Mouse (Mus musculus): Measurements from ENCODE around the gene Sds.

Sds gene

GRCm38 (mm10) chr5:120437986-120438385 is 38.3 kb upstream of the Sds start:
- no peaks in the 10 kb centered on the region for H3K36me3 ChIP-seq (ENCODE audit: insufficient read depth, low read length)
- peaks cover 69% of the 10 kb centered on the region for H3K4me1 ChIP-seq (replicated peaks; ENCODE audit: low read depth, low read length)
- peak overlapping the region; percentile 54 for H3K4me3 ChIP-seq (replicated peaks; ENCODE audit: low read length)
- no peak for TF ChIP-seq CTCF (conservative IDR thresholded peaks at IDR 0.05; ENCODE audit: low read length)
- no peak for TF ChIP-seq POU5F1 (IDR thresholded peaks at IDR 0.05; ENCODE audit: borderline replicate concordance, low read length)
- TF ChIP-seq NANOG (IDR thresholded peaks at IDR 0.05; ENCODE audit: borderline replicate concordance, low read length), result no peak
- 0 out of 2 replicates have a peak, but pooled peaks cover 3% of the 10 kb centered on the region for H3K9me3 ChIP-seq (ENCODE audit: low read length)
- peaks cover 90% of the 10 kb centered on the region for H3K27me3 ChIP-seq (ENCODE audit: insufficient read depth, low read length)

DNA sequence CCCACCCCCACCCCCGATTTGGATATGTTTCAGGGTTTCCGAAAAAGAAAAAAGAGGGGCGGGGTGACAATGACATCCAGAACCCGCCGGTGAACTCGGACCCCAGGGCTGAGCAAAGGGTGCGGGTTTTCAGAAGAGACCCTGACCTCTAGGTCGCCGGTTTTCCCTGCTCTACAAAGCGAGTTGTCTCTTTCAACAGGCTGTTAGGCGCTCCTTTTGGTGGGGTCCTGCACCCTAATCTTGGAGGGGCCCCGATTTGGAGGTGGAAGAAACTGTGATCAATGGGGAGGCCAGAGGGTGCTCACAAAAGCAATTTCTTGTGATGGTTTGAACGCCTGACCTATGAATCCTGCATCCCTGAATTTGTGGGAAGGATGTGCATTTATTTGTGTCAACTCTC is 37.9 kb upstream of the Sds start:
- H3K27me3 ChIP-seq (ENCODE audit: insufficient read depth, low read length), result peaks cover 90% of the 10 kb centered on the region
- 0 out of 2 replicates have a peak, but pooled peaks cover 2% of the 10 kb centered on the region for H3K9me3 ChIP-seq (ENCODE audit: low read length)
- TF ChIP-seq NANOG (IDR thresholded peaks at IDR 0.05; ENCODE audit: borderline replicate concordance, low read length) (no peak), CTCF (conservative IDR thresholded peaks at IDR 0.05; ENCODE audit: low read length) (no peak), POU5F1 (IDR thresholded peaks at IDR 0.05; ENCODE audit: borderline replicate concordance, low read length) (no peak)
- H3K36me3 ChIP-seq (ENCODE audit: insufficient read depth, low read length), result no peaks in the 10 kb centered on the region
- H3K4me1 ChIP-seq (replicated peaks; ENCODE audit: low read depth, low read length), result peaks cover 64% of the 10 kb centered on the region
- 0 out of 2 replicates have a peak overlapping the region, but pooled peaks have one; percentile 54 for H3K4me3 ChIP-seq (replicated peaks; ENCODE audit: low read length)

DNA sequence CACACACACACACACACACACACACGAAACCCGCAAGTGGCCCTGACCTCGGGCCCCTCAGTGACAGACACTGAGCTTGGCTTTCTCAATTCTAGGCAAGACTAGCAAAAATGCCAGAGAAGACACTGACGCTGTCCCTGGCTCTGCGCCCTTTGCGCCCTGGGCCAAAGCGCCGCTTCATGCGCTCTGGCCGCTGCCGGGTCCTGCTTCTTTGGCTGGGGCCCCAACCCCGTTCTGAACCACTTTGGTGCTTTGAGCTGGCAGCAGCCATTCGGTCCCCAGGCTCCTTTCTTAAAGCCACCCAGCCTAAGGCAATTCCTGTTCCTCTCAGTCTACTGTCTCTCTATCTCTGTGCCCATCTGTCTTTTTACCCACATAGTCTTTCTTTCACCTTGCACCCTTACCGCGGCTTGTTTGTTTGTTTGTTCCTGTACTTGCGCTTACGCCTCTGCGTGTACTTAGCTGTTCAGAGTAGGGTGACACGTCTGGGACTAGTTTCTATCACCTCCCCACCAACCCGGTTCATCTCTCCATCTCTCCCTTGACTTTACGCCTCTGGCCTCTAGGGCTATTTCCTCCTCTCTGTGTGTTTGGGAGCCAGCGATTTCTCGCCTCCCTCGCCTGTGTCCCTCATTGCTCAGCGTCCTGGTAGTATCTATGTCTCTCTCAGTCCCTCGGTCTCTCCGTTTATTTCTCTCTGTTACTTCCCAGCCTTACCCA is 37.2 kb upstream of the Sds start:
- TF ChIP-seq POU5F1 (IDR thresholded peaks at IDR 0.05; ENCODE audit: borderline replicate concordance, low read length), result no peak
- TF ChIP-seq CTCF (conservative IDR thresholded peaks at IDR 0.05; ENCODE audit: low read length), result no peak
- TF ChIP-seq NANOG (IDR thresholded peaks at IDR 0.05; ENCODE audit: borderline replicate concordance, low read length), result no peak
- H3K4me1 ChIP-seq (replicated peaks; ENCODE audit: low read depth, low read length), result peaks cover 60% of the 10 kb centered on the region
- no peak overlapping the region for H3K4me3 ChIP-seq (replicated peaks; ENCODE audit: low read length)
- no peaks in the 10 kb centered on the region for H3K9me3 ChIP-seq (ENCODE audit: low read length)
- H3K27me3 ChIP-seq (ENCODE audit: insufficient read depth, low read length), result peaks cover 89% of the 10 kb centered on the region
- H3K36me3 ChIP-seq (ENCODE audit: insufficient read depth, low read length), result no peaks in the 10 kb centered on the region

GRCm38 (mm10) chr5:120439887-120440670 is 36.2 kb upstream of the Sds start:
- no peaks in the 10 kb centered on the region for H3K36me3 ChIP-seq (ENCODE audit: insufficient read depth, low read length)
- peak overlapping the region; percentile 59 for H3K4me3 ChIP-seq (replicated peaks; ENCODE audit: low read length)
- H3K4me1 ChIP-seq (replicated peaks; ENCODE audit: low read depth, low read length), result peaks cover 54% of the 10 kb centered on the region
- peaks cover 89% of the 10 kb centered on the region for H3K27me3 ChIP-seq (ENCODE audit: insufficient read depth, low read length)
- TF ChIP-seq NANOG (IDR thresholded peaks at IDR 0.05; ENCODE audit: borderline replicate concordance, low read length) (no peak), CTCF (conservative IDR thresholded peaks at IDR 0.05; ENCODE audit: low read length) (no peak), POU5F1 (IDR thresholded peaks at IDR 0.05; ENCODE audit: borderline replicate concordance, low read length) (no peak)
- H3K9me3 ChIP-seq (ENCODE audit: low read length), result no peaks in the 10 kb centered on the region

DNA sequence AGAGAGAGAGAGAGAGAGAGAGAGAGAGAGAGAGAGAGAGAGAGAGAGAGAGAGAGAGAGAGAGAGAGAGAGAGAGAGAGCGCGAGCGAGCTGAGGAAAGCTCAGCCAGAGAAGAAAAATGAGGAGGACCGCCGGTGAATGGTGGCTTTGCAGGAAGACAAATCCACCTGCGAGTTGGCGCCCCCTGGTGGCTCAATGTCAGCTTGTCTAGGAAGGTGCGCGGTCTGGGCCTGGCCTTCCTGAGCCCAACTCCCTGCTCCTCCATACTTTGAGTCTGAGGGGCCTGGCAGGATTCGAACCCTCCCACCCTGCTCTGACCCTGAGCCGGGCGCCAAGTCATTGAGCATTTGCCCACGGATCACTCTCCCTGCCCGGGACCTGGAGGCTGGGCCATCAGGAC is 35.6 kb upstream of the Sds start:
- Histone ChIP-seq H3K9me3 (ENCODE audit: low read length) (no peaks in the 10 kb centered on the region), H3K4me3 (replicated peaks; ENCODE audit: low read length) (no peak overlapping the region), H3K36me3 (ENCODE audit: insufficient read depth, low read length) (no peaks in the 10 kb centered on the region), H3K4me1 (replicated peaks; ENCODE audit: low read depth, low read length) (peaks cover 48% of the 10 kb centered on the region), H3K27me3 (ENCODE audit: insufficient read depth, low read length) (peaks cover 89% of the 10 kb centered on the region)
- no peak for TF ChIP-seq NANOG (IDR thresholded peaks at IDR 0.05; ENCODE audit: borderline replicate concordance, low read length)
- TF ChIP-seq CTCF (conservative IDR thresholded peaks at IDR 0.05; ENCODE audit: low read length), result peak; percentile 72
- TF ChIP-seq POU5F1 (IDR thresholded peaks at IDR 0.05; ENCODE audit: borderline replicate concordance, low read length), result no peak

DNA sequence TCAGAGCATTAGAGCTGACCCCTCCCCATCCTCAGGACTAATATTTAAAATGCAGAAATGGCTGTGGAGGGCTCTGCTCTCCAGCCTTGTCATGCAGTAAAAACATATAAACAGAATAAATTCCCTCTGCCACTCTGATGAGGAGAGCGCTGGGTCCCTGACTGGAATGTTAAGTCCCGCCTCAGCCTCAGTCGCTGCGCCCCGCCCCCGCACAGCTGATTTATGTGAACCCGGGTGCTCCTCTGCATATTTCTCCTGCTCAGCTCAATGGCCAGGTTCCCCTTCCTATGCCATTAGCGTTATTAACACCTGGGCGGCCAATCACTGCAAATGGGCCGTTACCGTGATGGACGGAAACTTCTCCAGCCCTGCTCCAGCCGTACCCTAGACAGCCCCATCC is 29.0 kb upstream of the Sds start:
- Histone ChIP-seq H3K9me3 (ENCODE audit: low read length) (no peaks in the 10 kb centered on the region), H3K4me3 (replicated peaks; ENCODE audit: low read length) (0 out of 2 replicates have a peak overlapping the region, but pooled peaks have one; percentile 20), H3K27me3 (ENCODE audit: insufficient read depth, low read length) (peaks cover 79% of the 10 kb centered on the region), H3K4me1 (replicated peaks; ENCODE audit: low read depth, low read length) (peaks cover 13% of the 10 kb centered on the region), H3K36me3 (ENCODE audit: insufficient read depth, low read length) (no peaks in the 10 kb centered on the region)
- no peak for TF ChIP-seq POU5F1 (IDR thresholded peaks at IDR 0.05; ENCODE audit: borderline replicate concordance, low read length)
- TF ChIP-seq NANOG (IDR thresholded peaks at IDR 0.05; ENCODE audit: borderline replicate concordance, low read length), result no peak
- TF ChIP-seq CTCF (conservative IDR thresholded peaks at IDR 0.05; ENCODE audit: low read length), result no peak

DNA sequence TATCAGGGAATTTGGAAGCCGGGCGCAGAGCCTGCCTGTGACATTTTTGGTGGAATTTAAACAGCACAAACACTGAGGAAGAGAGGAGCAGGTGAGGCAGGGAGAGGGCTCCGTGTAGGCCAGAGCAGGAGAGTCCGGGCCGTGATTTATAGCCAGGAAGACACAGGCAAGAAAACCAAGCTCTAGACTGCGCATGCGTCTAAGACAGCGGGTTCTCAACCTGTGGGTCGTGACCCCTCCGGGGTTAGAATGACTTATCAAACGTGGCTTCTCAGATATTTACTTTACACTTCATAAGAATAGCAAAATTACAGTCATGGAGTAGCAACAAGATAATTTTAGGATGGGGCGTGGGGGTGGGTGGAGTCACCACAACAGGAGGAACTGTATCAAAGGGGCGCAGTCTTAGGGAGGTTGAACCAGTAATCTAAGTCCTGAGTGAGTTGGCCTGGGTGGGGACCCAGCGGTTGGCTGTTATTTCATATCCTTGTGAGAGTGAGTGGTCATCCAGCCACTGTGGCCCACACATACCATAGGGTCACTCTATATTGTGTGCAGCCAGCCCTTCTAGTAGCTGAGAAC is 21.5 kb upstream of the Sds start:
- no peaks in the 10 kb centered on the region for H3K36me3 ChIP-seq (ENCODE audit: insufficient read depth, low read length)
- H3K4me3 ChIP-seq (replicated peaks; ENCODE audit: low read length), result peak overlapping the region; percentile 66
- H3K4me1 ChIP-seq (replicated peaks; ENCODE audit: low read depth, low read length), result peaks cover 53% of the 10 kb centered on the region
- TF ChIP-seq POU5F1 (IDR thresholded peaks at IDR 0.05; ENCODE audit: borderline replicate concordance, low read length) (no peak), CTCF (conservative IDR thresholded peaks at IDR 0.05; ENCODE audit: low read length) (no peak), NANOG (IDR thresholded peaks at IDR 0.05; ENCODE audit: borderline replicate concordance, low read length) (no peak)
- peaks cover 40% of the 10 kb centered on the region for H3K27me3 ChIP-seq (ENCODE audit: insufficient read depth, low read length)
- no peaks in the 10 kb centered on the region for H3K9me3 ChIP-seq (ENCODE audit: low read length)

- Histone ChIP-seq H3K4me1 (replicated peaks; ENCODE audit: low read depth, low read length) (peaks cover 55% of the 10 kb centered on the region), H3K9me3 (ENCODE audit: low read length) (no peaks in the 10 kb centered on the region), H3K27me3 (ENCODE audit: insufficient read depth, low read length) (peaks cover 45% of the 10 kb centered on the region), H3K36me3 (ENCODE audit: insufficient read depth, low read length) (no peaks in the 10 kb centered on the region), H3K4me3 (replicated peaks; ENCODE audit: low read length) (no peak overlapping the region)
- TF ChIP-seq POU5F1 (IDR thresholded peaks at IDR 0.05; ENCODE audit: borderline replicate concordance, low read length), result no peak
- no peak for TF ChIP-seq NANOG (IDR thresholded peaks at IDR 0.05; ENCODE audit: borderline replicate concordance, low read length)
- no peak for TF ChIP-seq CTCF (conservative IDR thresholded peaks at IDR 0.05; ENCODE audit: low read length)
These were observed 20.1 kb upstream of the Sds start for GRCm38 (mm10) chr5:120456253-120456652.

Data from E14TG2a.4 (cell line).